Mouse (Mus musculus) Patski (cell line): ENCODE measurements around the gene Rcbtb2. TPM values are rescaled to one million over a fixed set of nuclear protein-coding genes. Genes with fewer than 3 reads are reported as not detected.

ENCODE experiments used
- ATAC-seq: fragments of 100-300 bp; one replicate; pipeline ENCODE4 v1.8.0; 2021
- CTCF ChIA-PET: fragments of 350-600 bp; sonication (Branson Sonifier 250); formaldehyde crosslinking; loops from one replicate; lab custom pipeline; 2022; ENCODE audit warnings: inconsistent platforms; lab: Charles Lee
- POLR2A ChIA-PET: fragments of 350-600 bp; sonication (Branson Sonifier 250); formaldehyde crosslinking; loops from one replicate; lab custom pipeline; 2022; ENCODE audit warnings: antibody characterized with exemption, inconsistent platforms; lab: Charles Lee
- DNase-seq: peaks from one replicate; pipeline ENCODE4 v3.0.0-alpha.2; 2011; ENCODE audit warnings: low read depth, low spot score
- H3K27me3 ChIP-seq: fragments of 371-371 bp; one replicate; pipeline ENCODE4 v1.5.1; 2021
- CTCF ChIP-seq: fragments of 100-300 bp; IDR thresholded peaks from one replicate; pipeline ENCODE4 v1.5.1; 2021
- in situ Hi-C: fragments of 300-500 bp; cut with MboI; formaldehyde crosslinking; loops from 3 replicates; pipeline ENCODE4 v1.11.1; 2018; ENCODE audit warnings: low pct_unique_long_range_greater_than_20kb, mixed read lengths
- polyA plus RNA-seq: library from polyadenylated mRNA; unstranded; gene quantifications from one replicate; pipeline ENCODE4 v1.2.3, GENCODE M21; 2021

Rcbtb2 gene
- polyA plus RNA-seq, 1 experiment from 2014 or later = 44.4 TPM

DNA sequence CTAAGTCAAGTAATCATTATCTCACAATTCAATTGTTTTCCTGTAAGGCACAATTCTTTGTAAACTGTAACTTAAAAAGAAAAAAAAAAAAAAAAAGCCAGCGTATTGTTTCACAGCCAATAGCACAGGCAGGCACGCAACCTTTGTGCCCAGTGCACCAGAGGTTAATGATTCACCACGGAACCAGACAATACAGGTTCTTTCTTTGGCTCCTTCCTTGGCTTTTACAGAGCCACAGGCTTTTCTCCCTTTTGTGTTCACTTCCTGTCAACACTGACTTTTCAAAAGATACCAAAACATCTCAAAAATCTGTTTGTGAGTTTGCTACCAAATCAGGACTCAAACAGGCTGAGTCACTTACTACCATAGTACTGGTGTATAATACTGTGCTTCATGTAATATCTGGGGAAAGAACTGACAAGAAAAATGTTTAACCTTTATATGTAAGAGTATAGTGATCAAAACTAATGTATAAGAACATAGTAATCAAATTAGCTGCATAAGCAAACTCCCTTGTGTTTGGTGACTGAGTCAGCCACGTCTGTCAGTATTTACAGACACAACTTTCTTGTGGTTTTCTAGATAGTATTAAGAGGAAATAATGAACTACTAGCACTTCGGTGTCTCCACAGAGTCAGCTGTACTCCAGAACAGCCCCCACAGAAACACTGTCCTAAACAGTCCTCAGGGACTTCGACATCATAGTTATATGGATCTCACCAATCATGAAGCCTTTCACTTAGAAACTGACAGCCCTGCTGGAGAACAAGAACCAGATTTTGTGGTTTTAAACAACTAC lies 130.8 kb downstream of the Rcbtb2 start:
- in situ Hi-C loops = no loop called here
- ATAC-seq = peak; percentile 95
- CTCF ChIA-PET = interaction anchor here (1.0 kb wide), 1 partner anchor 8 kb away, joined by 5 read pairs; no protein-coding TSS in a partner anchor
- H3K27me3 ChIP-seq = no peaks in the 10 kb centered on the region
- no peak for TF ChIP-seq CTCF
- DNase-seq = peak; percentile 87
- POLR2A ChIA-PET = interaction anchor here (1.0 kb wide), 1 partner anchor 19 kb away, joined by 3 read pairs; no protein-coding TSS in a partner anchor

DNA sequence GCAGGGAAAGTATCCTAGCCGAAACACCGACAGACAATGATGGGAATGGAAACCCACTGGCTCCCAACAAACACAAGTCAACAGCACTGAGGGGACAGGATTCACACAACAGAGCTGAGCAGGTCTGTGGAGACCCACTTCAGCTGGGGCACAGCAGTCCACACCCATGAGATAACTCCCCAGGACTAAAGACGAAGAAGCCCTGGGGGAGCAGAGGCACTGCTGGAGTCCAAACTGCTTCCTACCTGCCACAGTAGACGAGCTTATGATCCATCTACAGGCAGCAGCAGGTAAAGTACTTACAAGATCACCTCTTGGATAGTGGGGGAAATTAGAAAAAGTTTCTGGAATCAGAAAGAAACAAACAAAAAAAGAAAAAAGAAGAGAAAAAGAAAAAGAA lies 131.6 kb downstream of the Rcbtb2 start:
- ChIA-PET CTCF (interaction anchor here (0.8 to 1.0 kb wide), 2 partner anchors 9 to 19 kb away, joined by 3 to 5 read pairs; no protein-coding TSS in a partner anchor), POLR2A (interaction anchor here (1.0 kb wide), 1 partner anchor 20 kb away, joined by 3 read pairs; no protein-coding TSS in a partner anchor)
- ATAC-seq (no peak), DNase-seq (no peak)
- in situ Hi-C loops = no loop called here
- H3K27me3 ChIP-seq = no peaks in the 10 kb centered on the region
- no peak for TF ChIP-seq CTCF

DNA sequence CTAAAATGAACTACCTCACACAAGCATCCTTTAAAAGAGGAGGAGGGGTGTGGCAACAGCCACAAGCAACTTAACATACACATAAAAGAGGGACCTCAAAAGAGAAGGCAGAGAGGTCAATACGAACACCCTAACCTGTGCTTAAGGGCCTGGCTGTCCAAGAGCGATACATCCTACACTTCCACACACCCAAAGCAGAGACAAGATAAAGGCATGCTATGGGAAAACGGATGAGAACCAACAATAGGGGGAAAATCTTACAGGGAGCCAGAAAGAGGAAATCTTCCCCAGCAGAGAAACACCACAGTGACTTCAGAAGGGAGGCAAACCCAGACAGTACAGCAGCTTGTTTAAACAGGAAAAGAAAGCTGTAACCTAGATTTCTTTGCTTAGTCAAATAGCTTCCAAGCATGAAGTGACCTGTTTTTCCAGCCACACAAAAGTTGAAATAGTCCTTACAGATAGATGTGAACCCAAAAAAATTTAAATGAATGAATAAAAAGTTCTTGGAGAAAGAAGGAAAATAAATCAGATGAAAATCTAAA lies 132.7 kb downstream of the Rcbtb2 start:
- in situ Hi-C loops = no loop called here
- CTCF ChIA-PET = interaction anchor here (1.0 kb wide), 1 partner anchor 11 kb away, joined by 3 read pairs; no protein-coding TSS in a partner anchor
- H3K27me3 ChIP-seq = no peaks in the 10 kb centered on the region
- no peak for TF ChIP-seq CTCF
- DNase-seq (no peak), ATAC-seq (no peak)
- POLR2A ChIA-PET = no interaction called here

DNA sequence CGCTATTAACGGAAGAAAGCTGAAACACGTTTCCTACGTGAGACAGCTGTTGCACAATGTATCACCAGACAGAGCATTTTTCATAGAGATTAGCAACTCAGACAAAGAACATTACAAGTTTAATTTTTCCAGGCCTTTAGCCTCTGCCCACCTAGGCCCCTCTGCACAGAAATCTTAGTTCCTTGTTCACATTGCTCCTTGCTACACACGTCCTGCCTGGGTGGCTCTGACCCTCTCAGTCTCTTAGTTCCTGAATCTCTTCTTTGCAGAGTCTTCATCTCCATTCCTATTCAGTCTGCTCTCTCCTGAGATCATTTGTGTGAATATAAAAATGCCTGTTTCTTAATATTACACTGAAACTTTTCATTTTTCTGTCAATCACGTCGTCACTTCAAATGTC lies 134.5 kb downstream of the Rcbtb2 start:
- CTCF ChIA-PET = interaction anchor here (1.7 kb wide), 1 partner anchor 10 kb away, joined by 5 read pairs; no protein-coding TSS in a partner anchor
- in situ Hi-C loops = no loop called here
- POLR2A ChIA-PET = no interaction called here

More for the DNA sequence above, 134.5 kb downstream of the Rcbtb2 start:
- TF ChIP-seq CTCF = no peak
- DNase-seq = no peak
- no peaks in the 10 kb centered on the region for H3K27me3 ChIP-seq
- no peak for ATAC-seq

Other genes starting within 250 kb of the Rcbtb2 start
- gene Cysltr2, start 73.9 kb upstream of the Rcbtb2 start, polyA plus RNA-seq = not detected
- 8.8 TPM for gene Lpar6, start 114.9 kb downstream of the Rcbtb2 start, polyA plus RNA-seq
- 30.0 TPM for gene Rb1, start 202.8 kb downstream of the Rcbtb2 start, polyA plus RNA-seq